Mouse (Mus musculus) lung, adult 18-20 months (tissue): ENCODE measurements at regions not wholly inside any gene's neighbourhood (a gene's known extent, or its start where the extent isn't known, plus 50 kb on each side); places are given as distances from the start of the nearest gene placed in this dataset.
A peak's percentile ranks its signal among the peaks of the same experiment; 100 is the strongest.

ENCODE experiments used
- DNase-seq, 2 experiments: peaks; one replicate each; pipeline ENCODE4 v3.0.0; 2022; ENCODE audit warnings: mixed read lengths in 2 of 2

DNA sequence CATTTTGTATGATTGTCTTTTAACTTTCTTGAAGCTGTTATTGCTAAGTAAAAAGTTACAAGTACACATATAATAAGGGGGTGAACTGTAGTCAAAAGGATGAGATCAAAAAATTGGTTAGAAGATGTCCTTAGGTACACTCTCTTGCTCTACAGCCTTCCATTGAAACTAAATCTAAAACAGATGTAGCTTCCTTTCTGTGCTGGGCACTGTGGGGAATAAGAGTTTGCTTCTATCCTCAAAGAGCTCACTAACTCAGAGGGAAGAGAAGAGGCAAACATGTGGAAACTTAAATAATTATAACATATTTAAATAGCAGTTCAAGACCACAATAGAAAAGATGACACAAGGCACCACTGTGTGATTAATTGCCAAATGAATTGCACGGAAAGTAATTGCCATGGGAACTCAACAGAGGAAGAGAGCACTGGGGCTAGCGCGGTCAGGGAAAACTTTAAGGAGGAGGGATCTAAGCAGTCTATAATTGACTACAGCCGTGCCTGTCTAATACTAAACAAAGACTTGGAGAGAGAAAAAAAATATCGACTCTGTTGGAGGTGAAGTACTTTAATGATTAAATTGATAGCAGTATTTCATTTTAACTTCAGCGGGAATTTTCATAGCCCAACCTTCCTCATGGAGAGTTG, 57.9 kb upstream of the Ammecr1 start:
- no peak for DNase-seq

DNA sequence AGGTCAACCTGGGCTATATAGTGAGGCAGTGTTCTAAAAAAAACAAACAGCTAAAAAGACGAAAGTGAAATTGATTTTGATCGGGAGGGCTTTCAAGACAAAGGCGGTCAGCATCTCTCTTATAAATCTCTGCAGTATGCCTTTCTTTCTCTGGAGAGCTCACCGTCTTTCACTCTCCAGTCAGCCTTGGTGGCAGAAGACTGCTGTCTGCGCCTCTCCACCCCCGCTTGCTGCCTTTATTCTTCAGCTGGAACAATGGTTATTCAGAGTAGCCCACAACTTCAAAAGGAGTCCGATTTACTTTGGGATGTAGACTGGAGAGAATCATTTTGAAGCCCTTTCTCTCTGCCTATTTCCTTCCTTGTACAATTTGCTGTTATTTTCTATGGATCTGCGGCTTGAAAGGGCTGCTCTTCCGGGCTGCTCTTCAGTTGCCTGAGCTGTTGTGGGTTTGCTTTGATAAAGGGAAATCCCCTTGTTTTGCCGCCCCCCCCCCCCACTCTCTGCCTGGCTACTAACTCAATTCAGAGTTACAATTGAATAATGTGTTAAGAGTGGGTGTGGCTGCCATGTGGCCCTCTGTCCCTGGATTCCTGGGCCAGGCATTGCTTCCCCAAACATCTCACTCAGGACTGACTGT, 64.0 kb upstream of the Ammecr1 start:
- no peak for DNase-seq

- no peak for DNase-seq
Measured at GRCm38 (mm10) chrX:143039878-143040277, 59.5 kb upstream of the Rtl9 start.

GRCm38 (mm10) chrX:143044296-143044695, 55.1 kb upstream of the Rtl9 start:
- no peak for DNase-seq

DNA sequence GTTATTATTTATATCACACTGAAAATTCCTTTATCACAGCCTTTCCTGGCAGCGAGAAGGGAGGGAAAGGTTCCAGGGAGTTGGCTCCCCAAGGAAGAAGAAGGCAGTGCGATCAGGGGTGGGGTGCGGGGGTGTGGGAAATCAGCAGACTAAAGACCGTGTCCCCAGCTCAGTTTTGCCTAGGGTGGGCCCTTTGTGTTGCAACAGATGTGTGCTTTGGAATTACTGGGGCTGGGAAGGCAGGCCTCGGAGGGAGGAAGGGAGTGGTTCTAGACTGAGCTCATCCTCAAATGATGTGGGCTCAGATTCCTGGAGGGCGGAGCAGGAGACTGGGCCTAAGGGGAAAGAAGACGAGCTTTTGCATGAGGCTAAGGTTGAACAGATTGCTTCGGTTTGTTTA, 53.1 kb upstream of the Rtl9 start:
- DNase-seq = peak; percentile 13 to 20
